Mouse (Mus musculus): ENCODE data around the gene Kdm4a. TPM values are rescaled to one million over a fixed set of nuclear protein-coding genes. Genes with fewer than 3 reads are reported as not detected.

The Kdm4a gene
- polyA plus RNA-seq, 1 experiment from 2014 or later = 58.5 TPM

GRCm38 (mm10) chr4:118150804-118151203, 29.0 kb downstream of the Kdm4a start:
- Histone ChIP-seq H3K4me1 (no peaks in the 10 kb centered on the region), H3K27me3 (no peaks in the 10 kb centered on the region), H3K36me3 (replicated peaks) (peaks cover 99% of the 10 kb centered on the region), H3K4me3 (replicated peaks) (no peak overlapping the region), H3K9me3 (no peaks in the 10 kb centered on the region), H3K4me2 (no peak overlapping the region), H3K27ac (no peak overlapping the region), H3K9ac (no peak overlapping the region)
- ATAC-seq (ENCODE audit: low FRiP score) = no peak
- 95% methylated on average over 7 of the region's 7 CpGs for WGBS

GRCm38 (mm10) chr4:118149956-118150680, 29.7 kb downstream of the Kdm4a start:
- Histone ChIP-seq H3K36me3 (replicated peaks) (peaks cover 99% of the 10 kb centered on the region), H3K4me2 (no peak overlapping the region), H3K9ac (no peak overlapping the region), H3K27me3 (no peaks in the 10 kb centered on the region), H3K9me3 (no peaks in the 10 kb centered on the region), H3K4me3 (replicated peaks) (no peak overlapping the region), H3K4me1 (no peaks in the 10 kb centered on the region), H3K27ac (no peak overlapping the region)
- 92% methylated on average over 14 of the region's 14 CpGs for WGBS
- no peak for ATAC-seq (ENCODE audit: low FRiP score)

GRCm38 (mm10) chr4:118149055-118149576, 30.7 kb downstream of the Kdm4a start:
- no peak overlapping the region for H3K27ac ChIP-seq
- H3K4me3 ChIP-seq (replicated peaks) = no peak overlapping the region
- H3K4me2 ChIP-seq = no peak overlapping the region
- no peaks in the 10 kb centered on the region for H3K4me1 ChIP-seq
- no peak for ATAC-seq (ENCODE audit: low FRiP score)
- H3K27me3 ChIP-seq = no peaks in the 10 kb centered on the region
- H3K36me3 ChIP-seq (replicated peaks) = peaks cover 99% of the 10 kb centered on the region
- no peak overlapping the region for H3K9ac ChIP-seq
- WGBS = 91% methylated on average over 10 of the region's 10 CpGs
- H3K9me3 ChIP-seq = no peaks in the 10 kb centered on the region

- WGBS = 92% methylated on average over 10 of the region's 10 CpGs
- Histone ChIP-seq H3K4me2 (no peak overlapping the region), H3K36me3 (replicated peaks) (peaks cover 99% of the 10 kb centered on the region), H3K4me3 (replicated peaks) (no peak overlapping the region), H3K27ac (no peak overlapping the region), H3K9me3 (no peaks in the 10 kb centered on the region), H3K9ac (no peak overlapping the region), H3K27me3 (no peaks in the 10 kb centered on the region), H3K4me1 (no peaks in the 10 kb centered on the region)
- no peak for ATAC-seq (ENCODE audit: low FRiP score)
These were observed 31.5 kb downstream of the Kdm4a start for GRCm38 (mm10) chr4:118148317-118148687.

- no peak for ATAC-seq (ENCODE audit: low FRiP score)
- H3K9me3 ChIP-seq = no peaks in the 10 kb centered on the region
- H3K27me3 ChIP-seq = no peaks in the 10 kb centered on the region
- WGBS = 96% methylated on average over 19 of the region's 19 CpGs
- H3K4me3 ChIP-seq (replicated peaks) = no peak overlapping the region
- peaks cover 99% of the 10 kb centered on the region for H3K36me3 ChIP-seq (replicated peaks)
- H3K4me2 ChIP-seq = no peak overlapping the region
- no peaks in the 10 kb centered on the region for H3K4me1 ChIP-seq
- no peak overlapping the region for H3K9ac ChIP-seq
- H3K27ac ChIP-seq = no peak overlapping the region
These were observed 32.1 kb downstream of the Kdm4a start for GRCm38 (mm10) chr4:118147547-118148316.

GRCm38 (mm10) chr4:118147090-118147489, 32.8 kb downstream of the Kdm4a start:
- no peaks in the 10 kb centered on the region for H3K4me1 ChIP-seq
- peaks cover 99% of the 10 kb centered on the region for H3K36me3 ChIP-seq (replicated peaks)
- no peak overlapping the region for H3K4me2 ChIP-seq
- no peak for ATAC-seq (ENCODE audit: low FRiP score)
- 89% methylated on average over 10 of the region's 10 CpGs for WGBS
- no peak overlapping the region for H3K9ac ChIP-seq
- no peaks in the 10 kb centered on the region for H3K27me3 ChIP-seq
- H3K9me3 ChIP-seq = no peaks in the 10 kb centered on the region
- H3K4me3 ChIP-seq (replicated peaks) = no peak overlapping the region
- no peak overlapping the region for H3K27ac ChIP-seq

- no peak overlapping the region for H3K9ac ChIP-seq
- peaks cover 97% of the 10 kb centered on the region for H3K36me3 ChIP-seq (replicated peaks)
- H3K4me1 ChIP-seq = no peaks in the 10 kb centered on the region
- H3K27me3 ChIP-seq = no peaks in the 10 kb centered on the region
- H3K4me3 ChIP-seq (replicated peaks) = no peak overlapping the region
- ATAC-seq (ENCODE audit: low FRiP score) = no peak
- 91% methylated on average over 9 of the region's 9 CpGs for WGBS
- no peak overlapping the region for H3K27ac ChIP-seq
- H3K9me3 ChIP-seq = no peaks in the 10 kb centered on the region
- no peak overlapping the region for H3K4me2 ChIP-seq
These were observed 35.5 kb downstream of the Kdm4a start for GRCm38 (mm10) chr4:118144324-118144723.

- Histone ChIP-seq H3K27ac (no peak overlapping the region), H3K9ac (no peak overlapping the region), H3K9me3 (no peaks in the 10 kb centered on the region), H3K4me1 (no peaks in the 10 kb centered on the region), H3K4me3 (replicated peaks) (no peak overlapping the region), H3K36me3 (replicated peaks) (peaks cover 97% of the 10 kb centered on the region), H3K27me3 (no peaks in the 10 kb centered on the region), H3K4me2 (no peak overlapping the region)
- ATAC-seq (ENCODE audit: low FRiP score) = no peak
- 90% methylated on average over 7 of the region's 7 CpGs for WGBS
These were observed 36.2 kb downstream of the Kdm4a start for GRCm38 (mm10) chr4:118143679-118144078.

GRCm38 (mm10) chr4:118141511-118141910, 38.3 kb downstream of the Kdm4a start:
- no peak overlapping the region for H3K27ac ChIP-seq

GRCm38 (mm10) chr4:118138891-118139290, 41.0 kb downstream of the Kdm4a start:
- 95% methylated on average over 5 of the region's 5 CpGs for WGBS

More at GRCm38 (mm10) chr4:118141511-118141910, 38.3 kb downstream of the Kdm4a start:
- no peak for ATAC-seq (ENCODE audit: low FRiP score)
- 95% methylated on average over 5 of the region's 5 CpGs for WGBS
- Histone ChIP-seq H3K27me3 (no peaks in the 10 kb centered on the region), H3K4me1 (no peaks in the 10 kb centered on the region), H3K9me3 (no peaks in the 10 kb centered on the region), H3K4me3 (replicated peaks) (no peak overlapping the region), H3K9ac (no peak overlapping the region), H3K4me2 (no peak overlapping the region), H3K36me3 (replicated peaks) (peaks cover 97% of the 10 kb centered on the region)

GRCm38 (mm10) chr4:118137857-118138256, 42.0 kb downstream of the Kdm4a start:
- no peak overlapping the region for H3K9ac ChIP-seq
- peaks cover 17% of the 10 kb centered on the region for H3K4me1 ChIP-seq
- H3K9me3 ChIP-seq = no peaks in the 10 kb centered on the region
- peaks cover 67% of the 10 kb centered on the region for H3K36me3 ChIP-seq (replicated peaks)
- H3K4me3 ChIP-seq (replicated peaks) = no peak overlapping the region
- WGBS = 88% methylated on average over 16 of the region's 16 CpGs
- H3K27me3 ChIP-seq = no peaks in the 10 kb centered on the region
- H3K4me2 ChIP-seq = no peak overlapping the region
- no peak overlapping the region for H3K27ac ChIP-seq
- ATAC-seq (ENCODE audit: low FRiP score) = no peak

More at GRCm38 (mm10) chr4:118138891-118139290, 41.0 kb downstream of the Kdm4a start:
- peaks cover 78% of the 10 kb centered on the region for H3K36me3 ChIP-seq (replicated peaks)
- no peak overlapping the region for H3K9ac ChIP-seq
- H3K4me1 ChIP-seq = peaks cover 7% of the 10 kb centered on the region
- no peaks in the 10 kb centered on the region for H3K27me3 ChIP-seq
- no peak overlapping the region for H3K27ac ChIP-seq
- H3K4me2 ChIP-seq = no peak overlapping the region
- H3K9me3 ChIP-seq = no peaks in the 10 kb centered on the region
- no peak for ATAC-seq (ENCODE audit: low FRiP score)
- H3K4me3 ChIP-seq (replicated peaks) = no peak overlapping the region

- ATAC-seq (ENCODE audit: low FRiP score) = no peak
- 93% methylated on average over 10 of the region's 10 CpGs for WGBS
- H3K36me3 ChIP-seq (replicated peaks) = peaks cover 62% of the 10 kb centered on the region
These were observed 42.5 kb downstream of the Kdm4a start for GRCm38 (mm10) chr4:118137311-118137710.

More at GRCm38 (mm10) chr4:118137311-118137710, 42.5 kb downstream of the Kdm4a start:
- Histone ChIP-seq H3K27ac (no peak overlapping the region), H3K4me2 (no peak overlapping the region), H3K9ac (no peak overlapping the region), H3K27me3 (no peaks in the 10 kb centered on the region), H3K4me1 (peaks cover 17% of the 10 kb centered on the region), H3K4me3 (replicated peaks) (no peak overlapping the region), H3K9me3 (no peaks in the 10 kb centered on the region)

Measured in forebrain, embryonic 12.5 days (tissue).